Mouse (Mus musculus) heart, postnatal 10 days (tissue): ENCODE measurements around the gene Ppargc1a. TPM values are rescaled to one million over a fixed set of nuclear protein-coding genes. Genes with fewer than 3 reads are reported as not detected.

Source experiments
- DNase-seq, 2 experiments: peaks; one replicate each; pipeline ENCODE4 v3.0.0; 2021
- intact Hi-C: fragments of 180-260 bp; cut with DNase I; formaldehyde crosslinking; loops from one replicate; pipeline ENCODE4 v1.15.1; 2025
- total RNA-seq, 2 experiments: library from RNA; stranded (reverse); gene quantifications; 2 replicates each; pipeline ENCODE4 v1.2.3; 2021

Gene Ppargc1a
- 100 to 1,000 TPM; 113 to 220 TPM for total RNA-seq

DNA sequence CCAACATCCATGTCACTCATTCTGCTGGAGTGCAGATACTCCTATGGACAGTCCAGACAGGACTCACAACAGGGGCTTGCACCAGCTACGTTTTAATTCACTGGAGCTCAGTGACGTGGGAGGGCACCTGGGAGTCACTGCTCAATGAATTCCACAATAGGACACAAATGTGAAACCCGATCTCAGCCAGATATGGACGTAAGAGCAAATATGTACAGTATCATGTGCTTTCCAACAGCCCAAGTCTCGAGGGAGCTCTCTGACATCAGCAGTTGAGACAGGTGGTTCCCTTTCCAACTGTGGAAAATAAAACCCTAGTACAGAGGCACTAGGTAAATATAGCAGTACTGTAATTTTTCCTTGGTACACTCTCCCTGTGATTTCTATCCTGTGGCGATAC lies at the start of gene Ppargc1a:
Ppargc1a (minus strand) TSS at position 68 of the 400 bp plus-strand sequence.
- DNase-seq: no peak
- intact Hi-C loops: no loop called here

DNA sequence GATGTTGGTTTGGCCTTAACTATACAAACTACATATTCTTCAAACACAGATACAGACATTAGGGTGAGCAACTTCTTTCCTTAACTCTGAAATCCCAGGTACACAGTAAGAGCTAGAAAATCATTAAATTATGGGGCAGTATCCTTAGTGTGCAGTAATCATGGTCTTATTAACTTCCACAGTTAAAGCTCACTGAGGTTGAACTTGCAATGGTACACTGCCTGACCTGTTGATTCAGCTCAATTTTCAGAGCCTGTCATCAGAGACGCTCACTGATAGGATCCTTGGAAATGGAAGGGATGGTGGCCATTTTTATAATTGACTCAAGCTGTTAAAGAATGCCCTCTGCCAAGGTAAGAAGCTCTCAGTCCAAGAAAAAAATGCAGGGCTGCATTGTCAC lies 49.4 kb upstream of the Ppargc1a start:
- no peak for DNase-seq
- intact Hi-C loops: no loop called here

DNA sequence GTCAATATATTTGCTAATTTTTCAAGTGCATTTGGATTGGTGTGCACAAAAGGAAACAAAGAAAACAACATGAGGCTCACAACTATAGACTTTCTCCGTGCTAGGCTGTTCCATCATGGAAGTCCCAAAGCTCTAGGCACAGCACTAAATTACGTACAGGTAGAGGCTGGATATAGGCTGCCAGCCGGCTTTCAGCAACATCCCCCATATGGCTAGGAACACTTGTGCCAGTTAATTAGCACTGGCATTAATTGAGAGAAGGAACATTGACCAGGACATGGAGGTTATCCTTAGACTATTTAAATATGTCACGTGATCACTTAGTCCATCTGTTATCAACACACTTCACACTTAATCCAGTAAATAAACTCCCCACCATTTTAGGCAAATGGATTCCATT lies 44.5 kb upstream of the Ppargc1a start:
- DNase-seq: no peak

GRCm38 (mm10) chr5:51607686-51608480 lies 40.4 kb upstream of the Ppargc1a start:
- DNase-seq: no peak
- intact Hi-C loops: no loop called here

More for the DNA sequence above, 44.5 kb upstream of the Ppargc1a start:
- intact Hi-C loops: no loop called here

DNA sequence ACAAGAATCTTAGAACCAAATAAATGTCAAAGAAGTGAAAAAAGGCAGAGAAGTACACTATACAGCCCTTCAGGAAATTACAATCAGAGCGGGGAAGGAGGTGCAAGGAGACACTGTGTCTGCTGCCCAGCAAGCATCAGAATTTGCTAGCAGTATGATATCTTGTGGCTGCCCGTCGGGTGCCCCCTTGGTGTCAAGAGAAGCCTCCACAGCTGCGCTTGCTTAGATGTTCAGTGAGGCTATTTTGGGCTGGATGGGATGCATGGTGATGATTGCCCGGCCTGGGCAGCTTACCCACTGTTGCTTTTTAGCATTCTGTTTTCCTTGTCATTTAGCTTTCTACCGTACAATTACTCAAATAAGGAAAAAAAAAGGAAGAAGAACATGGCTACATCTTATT lies 32.0 kb upstream of the Ppargc1a start:
- peak; percentile 44 to 47 for DNase-seq
- intact Hi-C loops: loop anchor here (10.0 kb wide), 1 partner anchor 465 kb away; no protein-coding TSS in a partner anchor

- peak; percentile 83 to 87 for DNase-seq
- intact Hi-C loops: loop anchor here (1.0 to 10.0 kb wide), 2 partner anchors 304 to 469 kb away; no protein-coding TSS in a partner anchor
These were observed 28.1 kb upstream of the Ppargc1a start for GRCm38 (mm10) chr5:51595644-51596043.

- DNase-seq: no peak
- intact Hi-C loops: loop anchor here (5.0 to 10.0 kb wide), 2 partner anchors 40 to 473 kb away; no protein-coding TSS in a partner anchor
These were observed 24.7 kb upstream of the Ppargc1a start for GRCm38 (mm10) chr5:51592206-51592605.

- intact Hi-C loops: loop anchor here (2.0 to 10.0 kb wide), 3 partner anchors 21 to 473 kb away; no protein-coding TSS in a partner anchor
- peak; percentile 85 to 90 for DNase-seq
These were observed 24.1 kb upstream of the Ppargc1a start for GRCm38 (mm10) chr5:51591537-51592154.

- intact Hi-C loops: no loop called here
- no peak for DNase-seq
These were observed 18.7 kb upstream of the Ppargc1a start for GRCm38 (mm10) chr5:51586187-51586586.

GRCm38 (mm10) chr5:51584987-51585386 lies 17.5 kb upstream of the Ppargc1a start:
- DNase-seq: no peak
- intact Hi-C loops: no loop called here

- no peak for DNase-seq
- intact Hi-C loops: no loop called here
These were observed 16.7 kb upstream of the Ppargc1a start for GRCm38 (mm10) chr5:51584186-51584585.

- DNase-seq: no peak
- intact Hi-C loops: no loop called here
These were observed 16.1 kb upstream of the Ppargc1a start for GRCm38 (mm10) chr5:51583632-51584031.

DNA sequence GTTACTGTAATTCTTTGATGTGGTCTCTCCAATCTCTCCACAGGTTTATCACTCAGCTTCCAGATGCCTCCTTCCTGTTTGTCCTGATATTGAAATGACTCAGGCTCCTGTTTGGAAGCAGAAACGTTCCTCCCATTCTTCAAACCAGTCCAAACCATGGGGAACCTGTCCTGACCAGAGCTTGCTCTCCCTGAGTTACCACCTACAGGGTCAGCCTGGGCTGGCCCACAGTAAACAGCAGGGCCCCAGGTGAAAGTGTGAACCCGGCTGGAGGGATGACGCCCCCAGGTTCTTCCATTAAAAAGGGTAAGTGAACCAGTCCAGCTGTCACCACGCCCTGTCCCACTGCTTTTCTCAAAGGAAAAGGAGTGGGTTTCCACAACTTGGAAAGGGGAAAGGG lies 15.5 kb upstream of the Ppargc1a start:
- no peak for DNase-seq
- intact Hi-C loops: no loop called here

- DNase-seq: no peak
- intact Hi-C loops: no loop called here
These were observed 15.1 kb upstream of the Ppargc1a start for GRCm38 (mm10) chr5:51582618-51583017.

DNA sequence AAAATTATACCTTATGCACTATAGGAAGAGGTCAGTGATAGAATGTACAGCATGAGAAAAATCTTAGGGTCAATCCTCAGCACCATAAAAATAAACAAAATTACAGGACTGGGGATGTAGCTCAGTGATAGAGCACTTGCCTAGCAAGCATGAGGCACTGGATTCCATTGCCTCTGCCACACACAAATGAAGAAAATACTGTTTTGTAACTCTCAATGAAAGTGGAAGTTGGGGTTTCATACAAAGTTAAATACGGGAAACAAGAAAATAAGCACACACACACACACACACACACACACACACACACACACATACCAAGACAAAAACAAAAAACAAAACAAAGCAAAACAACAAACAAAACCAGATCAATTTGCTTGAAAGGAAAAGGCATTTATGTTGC lies 10.1 kb upstream of the Ppargc1a start:
- intact Hi-C loops: no loop called here
- DNase-seq: no peak

- intact Hi-C loops: no loop called here
These were observed 6.2 kb upstream of the Ppargc1a start for GRCm38 (mm10) chr5:51573770-51574169.

DNA sequence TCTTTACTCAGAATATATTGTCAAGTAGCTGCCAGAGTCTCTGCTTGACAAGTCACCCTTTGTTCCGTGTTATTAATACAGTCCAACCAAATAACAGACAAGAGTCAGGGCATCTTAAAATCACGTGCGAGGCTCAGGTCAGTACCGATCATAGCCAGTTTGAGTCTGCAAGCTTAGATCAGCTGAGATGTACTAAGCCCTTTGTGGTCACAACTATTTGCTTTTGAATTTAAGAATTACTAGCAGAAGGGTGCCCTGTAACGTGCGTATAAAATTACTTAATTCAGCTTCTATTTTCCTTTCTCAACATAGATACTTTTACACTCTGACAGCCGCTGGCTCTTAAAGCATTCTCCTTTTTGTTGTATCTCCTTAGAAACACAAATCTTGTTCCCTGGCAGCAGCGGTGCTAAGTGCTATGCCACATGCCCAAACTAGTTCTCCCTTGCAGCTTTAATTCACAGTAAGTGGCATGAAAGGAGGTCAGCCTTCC lies 718 bp upstream of the Ppargc1a start:
- intact Hi-C loops: no loop called here

More at GRCm38 (mm10) chr5:51573770-51574169, 6.2 kb upstream of the Ppargc1a start:
- no peak for DNase-seq

GRCm38 (mm10) chr5:51565672-51566071 lies 1.9 kb downstream of the Ppargc1a start:
- intact Hi-C loops: no loop called here
- DNase-seq: no peak

More for the DNA sequence above, 718 bp upstream of the Ppargc1a start:
- peak in 1 of 2 experiments; percentile 43 for DNase-seq

DNA sequence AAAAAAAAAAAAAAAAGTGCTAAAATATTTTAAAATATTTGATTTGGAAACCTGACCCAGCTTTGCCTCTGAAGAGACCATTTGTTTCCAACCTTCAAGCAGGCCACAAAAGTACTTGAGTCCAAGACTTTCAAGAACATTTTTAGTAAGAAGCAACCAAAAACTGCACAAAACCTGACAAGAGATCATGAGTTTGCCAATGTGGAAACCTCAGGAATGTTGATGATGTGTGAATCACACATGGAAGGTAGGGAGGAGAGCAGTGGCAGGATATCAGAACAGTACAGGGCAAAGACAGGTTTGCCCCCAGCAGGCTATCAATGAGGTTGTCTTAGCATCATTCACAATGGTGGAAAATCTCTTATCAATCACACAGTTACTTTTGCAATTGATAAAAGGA lies 2.5 kb downstream of the Ppargc1a start:
- intact Hi-C loops: no loop called here
- no peak for DNase-seq

- no peak for DNase-seq
- intact Hi-C loops: no loop called here
These were observed 4.0 kb downstream of the Ppargc1a start for GRCm38 (mm10) chr5:51563574-51563973.

DNA sequence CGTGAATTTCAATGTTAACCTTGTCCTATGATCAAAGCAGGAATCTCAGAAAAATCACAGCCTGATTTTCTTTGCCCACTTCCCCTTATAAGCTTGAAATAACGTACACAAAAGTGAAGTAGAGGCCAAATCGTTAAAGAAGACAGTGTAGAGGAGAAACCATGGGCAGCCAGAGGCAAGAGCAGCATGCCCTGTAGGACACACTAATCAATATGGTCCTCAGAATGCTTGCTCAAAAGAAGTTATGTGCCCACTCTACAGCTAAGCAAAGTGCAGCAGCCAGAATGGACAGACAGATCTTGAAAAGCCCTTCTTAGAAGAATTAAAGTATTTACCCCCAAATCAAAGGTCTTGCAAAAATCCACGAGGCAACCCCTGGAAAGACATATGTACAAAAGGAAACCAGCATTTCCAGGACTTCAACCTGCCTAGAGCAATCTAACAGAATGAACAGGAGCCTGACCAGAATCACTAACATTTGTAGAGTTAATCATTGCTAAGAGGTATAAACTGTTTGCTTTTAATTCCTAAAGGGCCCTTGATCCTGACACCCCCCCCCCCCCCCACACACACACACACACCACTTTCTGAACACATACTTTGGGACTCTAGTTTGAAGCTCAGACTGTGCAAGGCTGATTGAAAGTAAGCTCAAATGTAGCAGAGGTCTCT lies 9.8 kb downstream of the Ppargc1a start:
- intact Hi-C loops: no loop called here
- DNase-seq: no peak
